7 mouse cellular contexts compared by ENCODE assay signal in the genomic region with DNA sequence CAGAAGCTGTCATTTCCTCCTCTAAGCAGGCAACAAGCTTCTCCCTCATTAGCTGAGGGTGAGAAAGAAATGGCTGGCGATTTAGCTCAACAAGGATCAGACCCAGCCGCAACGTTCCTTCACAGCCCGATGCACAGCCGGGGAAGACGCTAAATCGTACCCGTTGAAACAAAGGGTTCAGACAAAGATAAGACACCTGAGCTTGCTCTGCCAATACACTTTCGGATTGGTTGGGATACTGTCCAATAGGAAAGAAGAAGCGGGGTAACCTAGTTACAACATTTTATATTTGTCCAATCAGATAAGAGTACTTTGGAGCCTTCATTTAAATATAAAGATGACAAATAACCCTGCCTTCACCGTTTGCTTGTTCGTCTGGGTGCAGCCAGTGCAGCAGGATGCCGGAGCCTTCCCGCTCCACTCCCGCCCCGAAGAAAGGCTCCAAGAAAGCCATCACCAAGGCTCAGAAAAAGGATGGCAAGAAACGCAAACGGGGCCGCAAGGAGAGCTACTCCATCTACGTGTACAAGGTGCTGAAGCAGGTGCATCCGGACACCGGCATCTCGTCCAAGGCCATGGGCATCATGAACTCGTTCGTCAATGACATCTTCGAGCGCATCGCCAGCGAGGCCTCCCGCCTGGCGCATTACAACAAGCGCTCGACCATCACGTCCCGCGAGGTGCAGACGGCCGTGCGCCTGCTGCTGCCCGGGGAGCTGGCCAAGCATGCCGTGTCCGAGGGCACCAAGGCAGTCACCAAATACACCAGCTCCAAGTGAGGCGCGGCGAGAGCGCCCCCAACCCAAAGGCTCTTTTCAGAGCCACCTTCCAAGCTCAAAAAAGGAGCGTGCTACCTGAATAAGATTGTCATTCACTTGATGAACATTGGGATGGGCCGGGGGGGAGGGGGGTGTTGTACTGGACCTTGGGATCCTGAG. TPM values are rescaled to one million over a fixed set of nuclear protein-coding genes. Genes with fewer than 3 reads are reported as not detected.
DNase-seq lines count a peak whose midpoint lies in the region; ATAC-seq and TF ChIP-seq lines count a peak whose summit lies in the region.

A gene (plus strand): TSS at position 379 of the 938 bp plus-strand sequence.

- H3K27me3 ChIP-seq in heart, adult 2 months (ENCODE audit: control insufficient read depth, insufficient read depth, low read length): 0 out of 2 replicates have a peak, but pooled peaks cover 1% of the 10 kb centered on the region
- peaks cover 25% of the 10 kb centered on the region for H3K27me3 ChIP-seq in limb, embryonic 11.5 days (ENCODE audit: control insufficient read depth, insufficient read depth, low read length)
- H3K27me3 ChIP-seq in midbrain, embryonic 13.5 days: peaks cover 2% of the 10 kb centered on the region; the same call in 1 of the 2 replicates
- H3K27me3 ChIP-seq in spleen, adult 2 months (ENCODE audit: control insufficient read depth, insufficient read depth, low read length): no peaks in the 10 kb centered on the region

- no peak for TF ChIP-seq EP300 in heart, adult 2 months (IDR thresholded peaks at IDR 0.05; ENCODE audit: insufficient read depth, low read depth, low read length)

- H3K9me3 ChIP-seq in limb, embryonic 11.5 days (ENCODE audit: control insufficient read depth, low read length): no peaks in the 10 kb centered on the region
- H3K9me3 ChIP-seq in midbrain, embryonic 13.5 days: no peaks in the 10 kb centered on the region

- H3K4me3 ChIP-seq in cortical plate, adult 2 months (ENCODE audit: insufficient read depth, low read length): peak within 1 kb of the TSS; percentile 81
- H3K4me3 ChIP-seq in heart, adult 2 months: peak within 1 kb of the TSS; percentile 44
- peak within 1 kb of the TSS; percentile 27 for H3K4me3 ChIP-seq in limb, embryonic 11.5 days (ENCODE audit: low read depth, low read length)
- H3K4me3 ChIP-seq in midbrain, embryonic 13.5 days (replicated peaks): peak within 1 kb of the TSS; percentile 67
- peak within 1 kb of the TSS; percentile 59 for H3K4me3 ChIP-seq in spleen, adult 2 months (ENCODE audit: extremely low read depth, insufficient read depth, insufficient read length)

- H3K4me2 ChIP-seq in limb, embryonic 11.5 days (ENCODE audit: low read depth, severe bottlenecking): peak within 1 kb of the TSS; percentile 39
- H3K4me2 ChIP-seq in midbrain, embryonic 13.5 days (replicated peaks): peak within 1 kb of the TSS; percentile 69

- DNase-seq in adrenal gland, postnatal 14 days: peak; percentile 52
- DNase-seq in heart, adult 2 months: peak; percentile 56 to 61
- DNase-seq in kidney, adult 8-10 months: peak; percentile 46 to 79
- peak; percentile 68 for DNase-seq in limb, embryonic 11.5 days (ENCODE audit: low spot score)
- peak; percentile 37 to 80 for DNase-seq in spleen, adult 2 months (ENCODE audit: low read depth in 1 of 2, low spot score in 2 of 2)

- no peaks in the 10 kb centered on the region for H3K79me2 ChIP-seq in heart, adult 2 months (replicated peaks; ENCODE audit: control insufficient read depth, insufficient read depth, low read length)

- H3K4me1 ChIP-seq in cortical plate, adult 2 months (ENCODE audit: control insufficient read depth, insufficient read depth, low read length): no peaks in the 10 kb centered on the region
- H3K4me1 ChIP-seq in heart, adult 2 months (ENCODE audit: control insufficient read depth, insufficient read depth, low read length): peaks cover 1% of the 10 kb centered on the region; the same call in 1 of the 2 replicates
- peaks cover 6% of the 10 kb centered on the region; the same call in 1 of the 2 replicates for H3K4me1 ChIP-seq in limb, embryonic 11.5 days (ENCODE audit: control insufficient read depth, insufficient read depth, low read length)
- H3K4me1 ChIP-seq in midbrain, embryonic 13.5 days (replicated peaks): peaks cover 35% of the 10 kb centered on the region
- peaks cover 7% of the 10 kb centered on the region; the same call in 1 of the 2 replicates for H3K4me1 ChIP-seq in spleen, adult 2 months (ENCODE audit: control insufficient read depth, insufficient read depth, insufficient read length)

- H3K9ac ChIP-seq in heart, adult 2 months (ENCODE audit: low read depth, low read length): peak within 1 kb of the TSS; percentile 33
- peak within 1 kb of the TSS; percentile 53; the same call in 1 of the 2 replicates for H3K9ac ChIP-seq in limb, embryonic 11.5 days (ENCODE audit: low read length)
- peak within 1 kb of the TSS; percentile 97 for H3K9ac ChIP-seq in midbrain, embryonic 13.5 days (replicated peaks)

- 1% methylated on average over 48 of the region's 48 CpGs for WGBS in heart, adult 2 months
- 1% methylated on average over 48 of the region's 48 CpGs for WGBS in limb, embryonic 11.5 days
- 1% methylated on average over 48 of the region's 48 CpGs for WGBS in midbrain, embryonic 13.5 days
- WGBS in spleen, adult 2 months: 2% methylated on average over 48 of the region's 48 CpGs

- TF ChIP-seq POLR2A in cortical plate, adult 2 months (IDR thresholded peaks at IDR 0.05; ENCODE audit: extremely low read depth, insufficient read depth, low read length): peak; percentile 99
- peak; percentile 79 for TF ChIP-seq POLR2A in heart, adult 2 months (IDR thresholded peaks at IDR 0.05; ENCODE audit: insufficient read depth, low read depth, low read length)
- peak; percentile 30 for TF ChIP-seq POLR2A in spleen, adult 2 months (IDR thresholded peaks at IDR 0.05; ENCODE audit: low read depth, low read length)

- intact Hi-C loops in heart, adult 2 months (cut with DNase I): no loop called here

- no peaks in the 10 kb centered on the region for H3K36me3 ChIP-seq in heart, adult 2 months (ENCODE audit: control insufficient read depth, insufficient read depth, low read length)
- H3K36me3 ChIP-seq in limb, embryonic 11.5 days (ENCODE audit: control insufficient read depth, insufficient read depth, low read length): no peaks in the 10 kb centered on the region
- no peaks in the 10 kb centered on the region for H3K36me3 ChIP-seq in midbrain, embryonic 13.5 days
- no peaks in the 10 kb centered on the region for H3K36me3 ChIP-seq in spleen, adult 2 months (ENCODE audit: control insufficient read depth, insufficient read depth, low read length)

- ATAC-seq in limb, embryonic 11.5 days (ENCODE audit: insufficient number of reproducible peaks, low FRiP score, low TSS enrichment, low read depth): peak; percentile 81
- peak; percentile 95 for ATAC-seq in midbrain, embryonic 13.5 days

- TF ChIP-seq CTCF in cortical plate, adult 2 months (IDR thresholded peaks at IDR 0.05; ENCODE audit: extremely low read depth, insufficient read depth, low read length): no peak
- no peak for TF ChIP-seq CTCF in heart, adult 2 months (IDR thresholded peaks at IDR 0.05)
- TF ChIP-seq CTCF in spleen, adult 2 months (IDR thresholded peaks at IDR 0.05; ENCODE audit: extremely low read depth, insufficient read depth, insufficient read length, insufficient replicate concordance): no peak

- peak within 1 kb of the TSS; percentile 93 for H3K27ac ChIP-seq in cortical plate, adult 2 months (ENCODE audit: insufficient read depth, low read length)
- H3K27ac ChIP-seq in heart, adult 2 months: peak within 1 kb of the TSS; percentile 24
- peak within 1 kb of the TSS; percentile 36; the same call in 1 of the 2 replicates for H3K27ac ChIP-seq in limb, embryonic 11.5 days (replicated peaks; ENCODE audit: low read depth, low read length)
- H3K27ac ChIP-seq in midbrain, embryonic 13.5 days: peak within 1 kb of the TSS; percentile 99
- H3K27ac ChIP-seq in spleen, adult 2 months (ENCODE audit: insufficient read depth, low read length): peak within 1 kb of the TSS; percentile 74

RNA-seq across cellular contexts. Expression of the gene that starts here (rescaled TPM):
- 16.4 and 23.5 TPM in 2 replicates for total RNA-seq in adrenal gland, postnatal 14 days (2021)
- 101 and 112 TPM in 2 replicates for polyA plus RNA-seq in cortical plate, adult 2 months (2012; rRNA removed)
- total RNA-seq in heart, adult 2 months (2021): 1 to 10 TPM in 1 of 2 experiments, under 1 TPM in 1; 0.81 to 1.1 TPM
- polyA plus RNA-seq in heart, adult 2 months (2012; rRNA removed): 0.67 and 1.5 TPM in 2 replicates
- polyA plus RNA-seq in limb, embryonic 11.5 days (2014; fragmentation: Nextera tagmentation; extraction: Ambion mirVana): 8.8 and 11.1 TPM in 2 replicates
- 383 and 402 TPM in 2 replicates for polyA plus RNA-seq in midbrain, embryonic 13.5 days (2015; fragmentation: Nextera tagmentation; extraction: Ambion mirVana)
- 13.2 and 21.2 TPM in 2 replicates for polyA plus RNA-seq in spleen, adult 2 months (2012; rRNA removed)

Comparison
In these comparisons a context has a peak if more than half of its experiments do, and no peak if none do; other contexts are left out.
1. Peak in every context shown above with its lines: DNase-seq, ATAC-seq, H3K4me3 ChIP-seq and H3K27ac ChIP-seq.
2. H3K27ac ChIP-seq: peak in every context shown above with its lines; median percentile 99 in midbrain, embryonic 13.5 days; 93 in cortical plate, adult 2 months; 74 in spleen, adult 2 months; 36 in limb, embryonic 11.5 days; 24 in heart, adult 2 months.
3. H3K4me3 ChIP-seq: peak in every context shown above with its lines; median percentile 81 in cortical plate, adult 2 months; 67 in midbrain, embryonic 13.5 days; 59 in spleen, adult 2 months; 44 in heart, adult 2 months; 27 in limb, embryonic 11.5 days.
4. POLR2A ChIP-seq: peak in every context shown above with its lines; median percentile 99 in cortical plate, adult 2 months; 79 in heart, adult 2 months; 30 in spleen, adult 2 months.
5. H3K9ac ChIP-seq: peak in every context shown above with its lines; median percentile 97 in midbrain, embryonic 13.5 days; 53 in limb, embryonic 11.5 days; 33 in heart, adult 2 months.